Mouse (Mus musculus): ENCODE measurements around the gene Auh.

GRCm38 (mm10) chr13:52883084-52883959, 46.2 kb downstream of the Auh start:
- TF ChIP-seq POLR2A (IDR thresholded peaks at IDR 0.05; ENCODE audit: extremely low read depth, insufficient read depth, low read length) (no peak), CTCF (IDR thresholded peaks at IDR 0.05; ENCODE audit: low read depth, low read length) (no peak)

All from liver, adult 2 months (tissue).